Comparison of ENCODE assay signal across 23 mouse cellular contexts in the genomic region with DNA sequence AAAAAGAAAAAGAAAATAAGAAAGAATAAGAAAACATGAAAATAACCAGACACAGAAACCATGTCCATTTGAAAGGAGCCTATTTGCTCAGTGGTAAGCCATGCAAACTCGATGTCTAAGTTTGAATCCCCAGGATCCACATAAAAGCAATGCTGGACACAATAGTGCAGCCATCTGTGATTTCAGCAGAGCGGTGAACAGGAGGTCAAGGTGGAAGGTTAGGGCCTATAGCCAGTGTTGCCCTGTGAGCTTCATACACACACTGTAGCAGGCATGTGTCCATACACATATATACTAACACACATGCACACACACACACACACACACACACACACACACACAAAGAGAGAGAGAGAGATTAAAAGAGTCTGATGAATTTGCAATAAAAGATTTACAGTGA.
DNase-seq lines count a peak whose midpoint lies in the region; ATAC-seq and TF ChIP-seq lines count a peak whose summit lies in the region.
"Had no signal": no experiment of that assay in that cellular context is flagged by ENCODE, and none has a peak within 500 bp of the region (broad histone marks: within the 10 kb centered on the region; RNA-seq: fewer than 3 reads in every experiment).

No protein-coding gene starts in this region.

- no peak overlapping the region for H3K27ac ChIP-seq in forebrain, embryonic 11.5 days (ENCODE audit: low read depth, low read length)
- H3K27ac ChIP-seq in forebrain, postnatal 0 days (ENCODE audit: low read depth, low read length) = no peak overlapping the region
- H3K27ac ChIP-seq in hindbrain, embryonic 10.5 days = 0 out of 2 replicates have a peak overlapping the region, but pooled peaks have one; percentile 5
- H3K27ac ChIP-seq in hindbrain, postnatal 0 days = no peak overlapping the region
- H3K27ac ChIP-seq: embryonic facial prominence, embryonic 12.5 days; forebrain, embryonic 12.5 days; hindbrain, embryonic 12.5 days had no signal

- no peaks in the 10 kb centered on the region for H3K9me3 ChIP-seq in forebrain, embryonic 11.5 days (ENCODE audit: control insufficient read depth, low read length)
- H3K9me3 ChIP-seq in forebrain, postnatal 0 days (ENCODE audit: low read length) = no peaks in the 10 kb centered on the region
- H3K9me3 ChIP-seq in hindbrain, embryonic 10.5 days = no peaks in the 10 kb centered on the region
- no peaks in the 10 kb centered on the region for H3K9me3 ChIP-seq in hindbrain, postnatal 0 days (ENCODE audit: low read length)
- H3K9me3 ChIP-seq: embryonic facial prominence, embryonic 12.5 days; forebrain, embryonic 12.5 days; hindbrain, embryonic 12.5 days had no signal

- ATAC-seq in forebrain, embryonic 11.5 days (replicated peaks; ENCODE audit: low FRiP score) = peak; percentile 39; the same call in 1 of the 2 replicates
- no peak for ATAC-seq in forebrain, postnatal 0 days
- ATAC-seq in hindbrain, postnatal 0 days = no peak
- ATAC-seq: CD4-positive, CD25-positive, alpha-beta regulatory T cell, adult 4 months; forebrain, embryonic 16.5 days; hindbrain, embryonic 16.5 days had no signal

- no peaks in the 10 kb centered on the region for H3K4me1 ChIP-seq in forebrain, embryonic 11.5 days (replicated peaks; ENCODE audit: control insufficient read depth, insufficient read depth, low read length)
- no peaks in the 10 kb centered on the region for H3K4me1 ChIP-seq in forebrain, postnatal 0 days (ENCODE audit: insufficient read depth)
- peaks cover 9% of the 10 kb centered on the region; the same call in 1 of the 2 replicates for H3K4me1 ChIP-seq in hindbrain, embryonic 10.5 days (replicated peaks)
- H3K4me1 ChIP-seq in hindbrain, postnatal 0 days (ENCODE audit: insufficient read depth, low read length) = no peaks in the 10 kb centered on the region
- H3K4me1 ChIP-seq: embryonic facial prominence, embryonic 12.5 days; forebrain, embryonic 12.5 days; heart, embryonic 12.5 days; hindbrain, embryonic 12.5 days had no signal

- WGBS in forebrain, embryonic 11.5 days = 28% methylated on average over 2 of the region's 2 CpGs
- 49% methylated on average over 2 of the region's 2 CpGs for WGBS in forebrain, postnatal 0 days
- 56% methylated on average over 2 of the region's 2 CpGs for WGBS in hindbrain, embryonic 10.5 days
- WGBS in hindbrain, postnatal 0 days = 57% methylated on average over 2 of the region's 2 CpGs

- H3K4me2 ChIP-seq in forebrain, embryonic 11.5 days (ENCODE audit: low read depth, low read length, severe bottlenecking) = no peak overlapping the region
- no peak overlapping the region for H3K4me2 ChIP-seq in forebrain, postnatal 0 days (ENCODE audit: low read depth)
- no peak overlapping the region for H3K4me2 ChIP-seq in hindbrain, postnatal 0 days (ENCODE audit: low read depth, low read length)
- H3K4me2 ChIP-seq: embryonic facial prominence, embryonic 12.5 days; forebrain, embryonic 12.5 days; heart, embryonic 12.5 days; hindbrain, embryonic 12.5 days had no signal

- no peaks in the 10 kb centered on the region for H3K27me3 ChIP-seq in forebrain, embryonic 11.5 days (ENCODE audit: control insufficient read depth, insufficient read depth, low read length)
- H3K27me3 ChIP-seq in forebrain, postnatal 0 days (ENCODE audit: insufficient read depth, low read length) = no peaks in the 10 kb centered on the region
- no peaks in the 10 kb centered on the region for H3K27me3 ChIP-seq in hindbrain, embryonic 10.5 days (ENCODE audit: insufficient read depth, poor library complexity, severe bottlenecking)
- H3K27me3 ChIP-seq in hindbrain, postnatal 0 days (ENCODE audit: insufficient read depth, low read length) = no peaks in the 10 kb centered on the region
- H3K27me3 ChIP-seq: embryonic facial prominence, embryonic 12.5 days; forebrain, embryonic 12.5 days; heart, embryonic 12.5 days; hindbrain, embryonic 12.5 days had no signal

- H3K4me3 ChIP-seq in forebrain, embryonic 11.5 days (ENCODE audit: low read depth, low read length) = no peak overlapping the region
- no peak overlapping the region for H3K4me3 ChIP-seq in forebrain, postnatal 0 days (ENCODE audit: low read depth, low read length)
- H3K4me3 ChIP-seq in hindbrain, embryonic 10.5 days = no peak overlapping the region
- no peak overlapping the region for H3K4me3 ChIP-seq in hindbrain, postnatal 0 days (ENCODE audit: low read length)
- H3K4me3 ChIP-seq: embryonic facial prominence, embryonic 12.5 days; forebrain, embryonic 12.5 days; heart, embryonic 12.5 days; hindbrain, embryonic 12.5 days had no signal

- H3K9ac ChIP-seq in forebrain, embryonic 11.5 days (ENCODE audit: low read length) = no peak overlapping the region
- no peak overlapping the region for H3K9ac ChIP-seq in forebrain, postnatal 0 days
- no peak overlapping the region for H3K9ac ChIP-seq in hindbrain, postnatal 0 days (replicated peaks; ENCODE audit: low read length)
- H3K9ac ChIP-seq: embryonic facial prominence, embryonic 12.5 days; forebrain, embryonic 12.5 days; heart, embryonic 12.5 days; hindbrain, embryonic 12.5 days had no signal

- TF ChIP-seq CTCF in forebrain, postnatal 0 days (IDR thresholded peaks at IDR 0.05; ENCODE audit: low read depth) = no peak
- no peak for TF ChIP-seq CTCF in hindbrain, postnatal 0 days (IDR thresholded peaks at IDR 0.05; ENCODE audit: low read depth)

- H3K36me3 ChIP-seq in forebrain, embryonic 11.5 days (ENCODE audit: control insufficient read depth, insufficient read depth, low read length) = no peaks in the 10 kb centered on the region
- no peaks in the 10 kb centered on the region for H3K36me3 ChIP-seq in forebrain, postnatal 0 days (ENCODE audit: insufficient read depth)
- H3K36me3 ChIP-seq in hindbrain, embryonic 10.5 days = no peaks in the 10 kb centered on the region
- H3K36me3 ChIP-seq in hindbrain, postnatal 0 days (ENCODE audit: insufficient read depth, low read length) = no peaks in the 10 kb centered on the region
- H3K36me3 ChIP-seq: embryonic facial prominence, embryonic 12.5 days; forebrain, embryonic 12.5 days; heart, embryonic 12.5 days; hindbrain, embryonic 12.5 days had no signal

- DNase-seq in forebrain, embryonic 11.5 days (ENCODE audit: low spot score) = no peak
- DNase-seq in forebrain, postnatal 0 days = no peak
- no peak for DNase-seq in hindbrain, embryonic 10.5 days (ENCODE audit: low spot score)
- no peak for DNase-seq in hindbrain, postnatal 0 days (ENCODE audit: low spot score)
- DNase-seq in ZHBTc4 (ENCODE audit: low read depth, low spot score) = peak; percentile 13
- no peak for DNase-seq in adrenal gland, adult (ENCODE audit: inconsistent age in 2 of 2, low spot score in 1 of 2)
- no peak for DNase-seq in cerebellum, postnatal 36 days
- DNase-seq: adrenal gland, adult 2 months; adrenal gland, postnatal 25 days; B cell, adult 2 months; cerebellum, adult 11 months; cerebellum, adult 8-10 months; cerebellum, postnatal 14 days; gastrocnemius, postnatal 36 days; heart, postnatal 36 days; kidney, adult 9 months had no signal
